Mouse (Mus musculus) heart, embryonic 11.5 days (tissue): ENCODE measurements around the gene Hist1h3g. TPM values are rescaled to one million over a fixed set of nuclear protein-coding genes. Genes with fewer than 3 reads are reported as not detected.
A peak's percentile ranks its signal among the peaks of the same experiment; 100 is the strongest.
"Not testable (repeated sequence)": the region's sequence is repeated elsewhere in the genome, so short reads cannot be mapped to it uniquely, and the experiment has no call there.

ENCODE experiments used
- ATAC-seq: fragments of 200-750 bp; cut with Nextera tagmentation; replicated peaks from 2 replicates; pipeline ENCODE4 v1.8.0; 2017; ENCODE audit warnings: moderate library complexity; ENCODE audit not compliant: insufficient number of reproducible peaks, low FRiP score, low TSS enrichment
- H3K27ac ChIP-seq: fragments of 300-500 bp; sonication (generic); 2 replicates; pipeline ENCODE4 v1.5.1; 2014; ENCODE audit warnings: mild to moderate bottlenecking, low read depth, low read length
- H3K27me3 ChIP-seq: fragments of 300-500 bp; sonication (generic); 2 replicates; pipeline ENCODE4 v1.6.1; 2014; ENCODE audit warnings: mild to moderate bottlenecking, low read length, mixed read lengths; ENCODE audit not compliant: control insufficient read depth, insufficient read depth
- H3K36me3 ChIP-seq: fragments of 300-500 bp; sonication (generic); 2 replicates; pipeline ENCODE4 v1.6.1; 2014; ENCODE audit warnings: mild to moderate bottlenecking, low read length, moderate library complexity, mixed read lengths; ENCODE audit not compliant: control insufficient read depth, insufficient read depth
- H3K4me1 ChIP-seq: fragments of 300-500 bp; sonication (generic); 2 replicates; pipeline ENCODE4 v1.6.1; 2014; ENCODE audit warnings: low read length; ENCODE audit not compliant: control insufficient read depth, insufficient read depth
- H3K4me2 ChIP-seq: fragments of 300-500 bp; sonication (generic); 2 replicates; pipeline ENCODE4 v1.6.1; 2014; ENCODE audit warnings: mild to moderate bottlenecking, moderate library complexity
- H3K4me3 ChIP-seq: fragments of 300-500 bp; sonication (generic); 2 replicates; pipeline ENCODE4 v1.5.1; 2014; ENCODE audit warnings: low read depth, low read length
- H3K9ac ChIP-seq: fragments of 300-500 bp; sonication (generic); 2 replicates; pipeline ENCODE4 v1.6.1; 2014; ENCODE audit warnings: mild to moderate bottlenecking, low read depth, low read length, moderate library complexity
- H3K9me3 ChIP-seq: fragments of 300-500 bp; sonication (generic); replicated peaks from 2 replicates; pipeline ENCODE4 v1.6.1; 2016; ENCODE audit warnings: low read length; ENCODE audit not compliant: control insufficient read depth
- WGBS: fragments of 180-500 bp; shearing (Covaris S2); extraction: QIAGEN DNeasy Blood & Tissue Kit; methylation state at CpG from one replicate; pipeline ENCODE4 v1.1.7; 2014; ENCODE audit not compliant: insufficient replicate concordance; 5-methylcytosine and 5-hydroxymethylcytosine counted together
- polyA plus RNA-seq: library from polyadenylated mRNA; unstranded; fragments of >200 nt; fragmentation: Nextera tagmentation; extraction: Ambion mirVana; gene quantifications from 2 replicates; pipeline ENCODE4 v1.2.1, GENCODE M21; 2014

The Hist1h3g gene
- polyA plus RNA-seq: 2.8 and 3.1 TPM in 2 replicates

GRCm38 (mm10) chr13:23535137-23536075, at the start of gene Hist1h3g:
Gene Hist1h3g, plus strand, starts transcription at chr13:23535422.
- peak; percentile 89 for ATAC-seq
- H3K4me1 ChIP-seq: peaks cover 12% of the 10 kb centered on the region
- peak within 1 kb of the TSS; percentile 65 for H3K4me2 ChIP-seq
- 1% methylated on average over 51 of the region's 62 CpGs for WGBS
- peak within 1 kb of the TSS; percentile 57 for H3K4me3 ChIP-seq
- peak within 1 kb of the TSS; percentile 80 for H3K9ac ChIP-seq
- peak within 1 kb of the TSS; percentile 98 for H3K27ac ChIP-seq
- not testable (repeated sequence) for H3K36me3 ChIP-seq, H3K9me3 ChIP-seq, H3K27me3 ChIP-seq

GRCm38 (mm10) chr13:23488400-23489322, 46.6 kb upstream of the Hist1h3g start, which contains the start of gene Btn2a2:
Gene Btn2a2, minus strand, starts transcription at chr13:23488857.
- ATAC-seq: peak; percentile 82
- H3K4me3 ChIP-seq: peak within 1 kb of the TSS; percentile 38
- H3K4me1 ChIP-seq: peaks cover 6% of the 10 kb centered on the region; the same call in 1 of the 2 replicates
- peak within 1 kb of the TSS; percentile 56 for H3K9ac ChIP-seq
- 4% methylated on average over 13 of the region's 14 CpGs for WGBS
- peak within 1 kb of the TSS; percentile 73 for H3K4me2 ChIP-seq
- no peaks in the 10 kb centered on the region for H3K36me3 ChIP-seq
- no peak within 1 kb of the TSS for H3K27ac ChIP-seq
- H3K9me3 ChIP-seq: no peaks in the 10 kb centered on the region
- no peaks in the 10 kb centered on the region for H3K27me3 ChIP-seq

- H3K27ac ChIP-seq: no peak overlapping the region
- H3K4me1 ChIP-seq: peaks cover 6% of the 10 kb centered on the region; the same call in 1 of the 2 replicates
- no peaks in the 10 kb centered on the region for H3K9me3 ChIP-seq
- H3K4me3 ChIP-seq: no peak overlapping the region
- 8% methylated on average over 1 of the region's 1 CpGs for WGBS
- no peak overlapping the region for H3K9ac ChIP-seq
- ATAC-seq: no peak
- H3K36me3 ChIP-seq: no peaks in the 10 kb centered on the region
- H3K4me2 ChIP-seq: no peak overlapping the region
- H3K27me3 ChIP-seq: no peaks in the 10 kb centered on the region
Measured at GRCm38 (mm10) chr13:23490863-23491262, 44.4 kb upstream of the Hist1h3g start.

- Histone ChIP-seq H3K36me3 (no peaks in the 10 kb centered on the region), H3K27me3 (no peaks in the 10 kb centered on the region), H3K4me3 (no peak overlapping the region), H3K4me1 (peaks cover 6% of the 10 kb centered on the region; the same call in 1 of the 2 replicates), H3K9ac (no peak overlapping the region), H3K9me3 (no peaks in the 10 kb centered on the region), H3K27ac (no peak overlapping the region), H3K4me2 (no peak overlapping the region)
- WGBS: 10% methylated on average over 1 of the region's 1 CpGs
- no peak for ATAC-seq
Measured at GRCm38 (mm10) chr13:23491263-23491662, 44.0 kb upstream of the Hist1h3g start.

DNA sequence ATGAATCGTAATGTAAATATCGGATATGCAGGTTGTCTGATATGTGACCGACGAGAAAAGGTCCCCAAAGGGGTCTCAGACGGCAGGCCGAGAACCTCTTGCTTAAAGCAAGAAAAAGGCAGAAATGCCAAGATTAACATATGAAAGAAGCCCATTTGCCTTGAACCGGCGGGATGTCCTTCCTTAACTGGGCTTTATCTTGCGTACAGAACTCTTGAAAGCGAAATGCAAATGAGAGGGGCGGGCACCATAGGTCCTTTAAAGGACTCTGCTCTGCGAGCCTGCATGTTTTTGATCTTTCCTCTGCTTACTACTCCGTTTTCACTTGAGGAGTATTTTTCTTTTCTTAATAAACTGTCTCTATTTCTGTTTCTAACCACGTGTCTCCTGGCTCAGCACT, 43.2 kb upstream of the Hist1h3g start:
- no peak for ATAC-seq
- no peaks in the 10 kb centered on the region for H3K9me3 ChIP-seq
- H3K27ac ChIP-seq: no peak overlapping the region
- H3K27me3 ChIP-seq: no peaks in the 10 kb centered on the region
- H3K4me3 ChIP-seq: peak overlapping the region; percentile 44
- H3K4me1 ChIP-seq: peaks cover 6% of the 10 kb centered on the region; the same call in 1 of the 2 replicates
- H3K4me2 ChIP-seq: peak overlapping the region; percentile 63
- WGBS: 5% methylated on average over 14 of the region's 14 CpGs
- H3K9ac ChIP-seq: peak overlapping the region; percentile 52; the same call in 1 of the 2 replicates
- no peaks in the 10 kb centered on the region for H3K36me3 ChIP-seq

- H3K4me1 ChIP-seq: peaks cover 6% of the 10 kb centered on the region; the same call in 1 of the 2 replicates
- no peaks in the 10 kb centered on the region for H3K27me3 ChIP-seq
- H3K27ac ChIP-seq: no peak overlapping the region
- 69% methylated on average over 6 of the region's 6 CpGs for WGBS
- no peak overlapping the region for H3K9ac ChIP-seq
- no peaks in the 10 kb centered on the region for H3K9me3 ChIP-seq
- no peak for ATAC-seq
- no peak overlapping the region for H3K4me2 ChIP-seq
- H3K4me3 ChIP-seq: no peak overlapping the region
- H3K36me3 ChIP-seq: no peaks in the 10 kb centered on the region
Measured at GRCm38 (mm10) chr13:23495526-23495925, 39.7 kb upstream of the Hist1h3g start.

GRCm38 (mm10) chr13:23497656-23498321, 37.4 kb upstream of the Hist1h3g start:
- H3K4me3 ChIP-seq: peak overlapping the region; percentile 44
- WGBS: 2% methylated on average over 19 of the region's 19 CpGs
- H3K36me3 ChIP-seq: no peaks in the 10 kb centered on the region
- H3K4me1 ChIP-seq: peaks cover 4% of the 10 kb centered on the region
- peak overlapping the region; percentile 68 for H3K4me2 ChIP-seq
- no peak for ATAC-seq
- no peaks in the 10 kb centered on the region for H3K9me3 ChIP-seq
- H3K27me3 ChIP-seq: no peaks in the 10 kb centered on the region
- 0 out of 2 replicates have a peak overlapping the region, but pooled peaks have one; percentile 47 for H3K27ac ChIP-seq
- peak overlapping the region; percentile 47 for H3K9ac ChIP-seq
